Mouse (Mus musculus): ENCODE results near the gene Strn4. TPM values are rescaled to one million over a fixed set of nuclear protein-coding genes. Genes with fewer than 3 reads are reported as not detected.

Strn4 gene
- polyA plus RNA-seq, 1 experiment: 318 TPM

GRCm38 (mm10) chr7:16869497-16869896, 53.8 kb downstream of the Strn4 start:
- Histone ChIP-seq H3K27ac (ENCODE audit: control insufficient read depth, insufficient read depth, low read length) (no peak overlapping the region), H3K27me3 (ENCODE audit: control insufficient read depth, insufficient read depth, low read length) (no peaks in the 10 kb centered on the region), H3K4me1 (replicated peaks; ENCODE audit: control insufficient read depth, insufficient read depth, low read length) (peaks cover 8% of the 10 kb centered on the region), H3K36me3 (ENCODE audit: control insufficient read depth, insufficient read depth, low read length) (peaks cover 76% of the 10 kb centered on the region), H3K4me3 (ENCODE audit: control insufficient read depth, insufficient read depth, low read length) (no peak overlapping the region)
- WGBS: 95% methylated on average over 16 of the region's 16 CpGs
- no peak for DNase-seq
- TF ChIP-seq POLR2A (IDR thresholded peaks at IDR 0.05; ENCODE audit: control insufficient read depth, extremely low read depth, insufficient read depth, low read length, poor library complexity) (no peak), CTCF (IDR thresholded peaks at IDR 0.05; ENCODE audit: borderline replicate concordance, control insufficient read depth, extremely low read depth, insufficient read depth, low read length, poor library complexity) (no peak)

DNA sequence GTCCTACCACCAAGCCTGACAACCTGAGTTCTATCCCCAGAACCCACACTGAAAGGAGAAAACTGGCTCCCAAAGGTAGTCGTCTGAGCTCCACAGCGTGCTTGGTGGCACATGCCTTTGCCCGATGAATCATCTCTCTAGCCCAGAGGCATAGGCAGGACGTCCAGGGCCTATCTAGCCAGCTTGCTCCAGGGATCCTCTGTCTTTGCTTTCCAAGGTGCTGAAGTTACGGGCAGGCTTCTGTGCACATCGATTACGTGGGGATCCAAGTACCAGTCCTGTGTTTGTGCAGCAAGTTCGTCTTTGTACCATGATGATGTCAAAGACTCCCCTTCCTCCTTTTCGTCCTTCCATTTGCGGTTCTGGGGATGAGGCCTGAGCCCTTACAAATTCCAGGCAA, 55.9 kb downstream of the Strn4 start:
- 96% methylated on average over 10 of the region's 10 CpGs for WGBS
- TF ChIP-seq CTCF (IDR thresholded peaks at IDR 0.05; ENCODE audit: borderline replicate concordance, control insufficient read depth, extremely low read depth, insufficient read depth, low read length, poor library complexity) (no peak), POLR2A (IDR thresholded peaks at IDR 0.05; ENCODE audit: control insufficient read depth, extremely low read depth, insufficient read depth, low read length, poor library complexity) (no peak)
- Histone ChIP-seq H3K27ac (ENCODE audit: control insufficient read depth, insufficient read depth, low read length) (no peak overlapping the region), H3K27me3 (ENCODE audit: control insufficient read depth, insufficient read depth, low read length) (no peaks in the 10 kb centered on the region), H3K4me3 (ENCODE audit: control insufficient read depth, insufficient read depth, low read length) (no peak overlapping the region), H3K36me3 (ENCODE audit: control insufficient read depth, insufficient read depth, low read length) (peaks cover 55% of the 10 kb centered on the region), H3K4me1 (replicated peaks; ENCODE audit: control insufficient read depth, insufficient read depth, low read length) (peaks cover 16% of the 10 kb centered on the region)
- no peak for DNase-seq

DNA sequence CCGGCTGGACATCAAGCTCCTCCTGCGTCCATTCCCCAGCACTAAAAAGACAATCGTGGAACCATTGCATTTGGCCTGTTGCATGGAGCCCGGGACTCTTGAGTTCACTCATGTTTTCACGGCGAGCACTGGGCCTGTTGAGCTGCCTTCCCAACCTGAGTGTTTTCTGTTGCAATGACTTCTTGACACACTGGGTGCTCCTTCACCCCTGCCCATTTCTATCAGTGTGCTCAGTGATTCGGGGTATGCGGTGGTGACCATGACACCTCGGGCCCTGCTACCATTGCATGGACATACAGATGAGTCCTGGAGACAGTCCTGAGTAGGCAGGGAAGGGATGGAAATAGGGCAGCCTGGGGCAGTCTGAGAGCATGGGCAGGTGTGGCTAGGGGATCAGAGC, 56.8 kb downstream of the Strn4 start:
- WGBS: 97% methylated on average over 9 of the region's 9 CpGs
- Histone ChIP-seq H3K4me3 (ENCODE audit: control insufficient read depth, insufficient read depth, low read length) (no peak overlapping the region), H3K36me3 (ENCODE audit: control insufficient read depth, insufficient read depth, low read length) (peaks cover 47% of the 10 kb centered on the region), H3K4me1 (replicated peaks; ENCODE audit: control insufficient read depth, insufficient read depth, low read length) (peaks cover 20% of the 10 kb centered on the region), H3K27me3 (ENCODE audit: control insufficient read depth, insufficient read depth, low read length) (no peaks in the 10 kb centered on the region), H3K27ac (ENCODE audit: control insufficient read depth, insufficient read depth, low read length) (no peak overlapping the region)
- no peak for DNase-seq
- TF ChIP-seq CTCF (IDR thresholded peaks at IDR 0.05; ENCODE audit: borderline replicate concordance, control insufficient read depth, extremely low read depth, insufficient read depth, low read length, poor library complexity) (no peak), POLR2A (IDR thresholded peaks at IDR 0.05; ENCODE audit: control insufficient read depth, extremely low read depth, insufficient read depth, low read length, poor library complexity) (no peak)

DNA sequence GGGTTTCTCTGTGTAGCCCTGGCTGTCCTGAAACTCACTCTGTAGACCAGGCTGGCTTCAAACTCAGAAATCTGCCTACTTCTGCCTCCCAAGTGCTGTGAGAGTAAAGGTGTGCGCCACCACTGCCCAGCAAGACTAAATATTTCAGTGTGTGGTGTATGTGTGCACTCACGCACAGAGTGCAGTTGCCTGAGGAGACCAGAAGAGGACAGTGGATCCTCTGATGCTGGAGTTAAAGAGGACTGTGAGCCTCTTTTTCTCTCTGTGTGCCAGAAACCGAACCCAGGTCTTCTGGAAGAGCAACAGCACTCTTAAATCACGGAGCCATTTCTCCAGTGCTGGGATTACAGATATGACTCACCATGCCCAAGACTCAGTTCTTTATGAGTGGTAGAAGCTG, 57.7 kb downstream of the Strn4 start:
- Histone ChIP-seq H3K27me3 (ENCODE audit: control insufficient read depth, insufficient read depth, low read length) (no peaks in the 10 kb centered on the region), H3K4me3 (ENCODE audit: control insufficient read depth, insufficient read depth, low read length) (no peak overlapping the region), H3K4me1 (replicated peaks; ENCODE audit: control insufficient read depth, insufficient read depth, low read length) (peaks cover 20% of the 10 kb centered on the region), H3K27ac (ENCODE audit: control insufficient read depth, insufficient read depth, low read length) (no peak overlapping the region), H3K36me3 (ENCODE audit: control insufficient read depth, insufficient read depth, low read length) (peaks cover 37% of the 10 kb centered on the region)
- WGBS: 94% methylated on average over 4 of the region's 4 CpGs
- DNase-seq: no peak
- TF ChIP-seq POLR2A (IDR thresholded peaks at IDR 0.05; ENCODE audit: control insufficient read depth, extremely low read depth, insufficient read depth, low read length, poor library complexity) (no peak), CTCF (IDR thresholded peaks at IDR 0.05; ENCODE audit: borderline replicate concordance, control insufficient read depth, extremely low read depth, insufficient read depth, low read length, poor library complexity) (no peak)

GRCm38 (mm10) chr7:16874190-16874589, 58.5 kb downstream of the Strn4 start:
- peaks cover 29% of the 10 kb centered on the region for H3K36me3 ChIP-seq (ENCODE audit: control insufficient read depth, insufficient read depth, low read length)
- no peaks in the 10 kb centered on the region for H3K27me3 ChIP-seq (ENCODE audit: control insufficient read depth, insufficient read depth, low read length)
- no peak overlapping the region for H3K4me3 ChIP-seq (ENCODE audit: control insufficient read depth, insufficient read depth, low read length)
- DNase-seq: peak; percentile 82
- peaks cover 20% of the 10 kb centered on the region for H3K4me1 ChIP-seq (replicated peaks; ENCODE audit: control insufficient read depth, insufficient read depth, low read length)
- H3K27ac ChIP-seq (ENCODE audit: control insufficient read depth, insufficient read depth, low read length): no peak overlapping the region; the same call in 1 of the 2 replicates
- TF ChIP-seq CTCF (IDR thresholded peaks at IDR 0.05; ENCODE audit: borderline replicate concordance, control insufficient read depth, extremely low read depth, insufficient read depth, low read length, poor library complexity) (peak; percentile 88), POLR2A (IDR thresholded peaks at IDR 0.05; ENCODE audit: control insufficient read depth, extremely low read depth, insufficient read depth, low read length, poor library complexity) (no peak)
- WGBS: 2% methylated on average over 17 of the region's 17 CpGs

DNA sequence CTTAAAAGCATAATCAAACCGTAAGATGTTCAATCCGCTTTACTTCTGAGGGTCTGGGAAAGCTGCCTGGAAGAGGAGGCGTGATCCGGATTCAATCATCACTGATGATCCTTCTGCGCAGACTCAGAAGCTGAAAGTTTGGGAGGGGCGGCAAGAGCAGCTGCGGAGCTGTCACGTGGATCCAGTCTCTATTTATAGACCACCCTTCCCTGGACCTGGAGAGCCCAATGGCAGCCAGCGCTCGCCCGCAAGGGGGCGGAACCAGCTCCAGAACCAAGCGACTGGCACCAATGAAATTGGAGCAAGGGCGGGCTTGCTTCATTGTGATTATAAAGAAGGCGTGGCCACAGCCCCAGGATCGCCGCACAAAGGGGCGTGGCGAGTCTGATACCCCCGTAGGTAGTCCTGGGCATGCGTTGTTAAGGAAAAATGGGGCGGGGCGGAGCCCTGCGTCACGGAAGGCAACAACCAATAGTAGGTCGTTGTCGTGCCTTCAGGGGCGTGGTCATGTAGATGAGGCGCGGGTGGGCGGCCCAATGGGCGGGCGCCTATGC, 59.1 kb downstream of the Strn4 start:
- Histone ChIP-seq H3K27ac (ENCODE audit: control insufficient read depth, insufficient read depth, low read length) (no peak overlapping the region), H3K36me3 (ENCODE audit: control insufficient read depth, insufficient read depth, low read length) (peaks cover 23% of the 10 kb centered on the region), H3K27me3 (ENCODE audit: control insufficient read depth, insufficient read depth, low read length) (no peaks in the 10 kb centered on the region), H3K4me3 (ENCODE audit: control insufficient read depth, insufficient read depth, low read length) (0 out of 2 replicates have a peak overlapping the region, but pooled peaks have one; percentile 1), H3K4me1 (replicated peaks; ENCODE audit: control insufficient read depth, insufficient read depth, low read length) (peaks cover 20% of the 10 kb centered on the region)
- TF ChIP-seq CTCF (IDR thresholded peaks at IDR 0.05; ENCODE audit: borderline replicate concordance, control insufficient read depth, extremely low read depth, insufficient read depth, low read length, poor library complexity) (peak; percentile 50; the same call in 1 of the 2 replicates), POLR2A (IDR thresholded peaks at IDR 0.05; ENCODE audit: control insufficient read depth, extremely low read depth, insufficient read depth, low read length, poor library complexity) (peak; percentile 49; the same call in 1 of the 2 replicates)
- WGBS: under 1% methylated on average over 32 of the region's 33 CpGs
- DNase-seq: peak; percentile 97

DNA sequence AGATGAGACGGTGACA, 59.4 kb downstream of the Strn4 start, which contains the start of gene Dact3:
Dact3 (plus strand) TSS at position 8 of the 16 bp plus-strand sequence.
- peak within 1 kb of the TSS; percentile 43 for H3K4me3 ChIP-seq (ENCODE audit: control insufficient read depth, insufficient read depth, low read length)
- 0% methylated on average over 1 of the region's 1 CpGs for WGBS
- DNase-seq: no peak
- no peak within 1 kb of the TSS; the same call in 1 of the 2 replicates for H3K27ac ChIP-seq (ENCODE audit: control insufficient read depth, insufficient read depth, low read length)
- no peak for TF ChIP-seq CTCF (IDR thresholded peaks at IDR 0.05; ENCODE audit: borderline replicate concordance, control insufficient read depth, extremely low read depth, insufficient read depth, low read length, poor library complexity)
- TF ChIP-seq POLR2A (IDR thresholded peaks at IDR 0.05; ENCODE audit: control insufficient read depth, extremely low read depth, insufficient read depth, low read length, poor library complexity): no peak
- peaks cover 20% of the 10 kb centered on the region for H3K4me1 ChIP-seq (replicated peaks; ENCODE audit: control insufficient read depth, insufficient read depth, low read length)
- peaks cover 20% of the 10 kb centered on the region for H3K36me3 ChIP-seq (ENCODE audit: control insufficient read depth, insufficient read depth, low read length)
- no peaks in the 10 kb centered on the region for H3K27me3 ChIP-seq (ENCODE audit: control insufficient read depth, insufficient read depth, low read length)
